Mouse (Mus musculus): ENCODE measurements around the gene Zfp866. TPM values are rescaled to one million over a fixed set of nuclear protein-coding genes. Genes with fewer than 3 reads are reported as not detected.

The Zfp866 gene
- polyA plus RNA-seq, 1 experiment from 2014 or later, result 42.7 TPM

Other genes starting within 250 kb of the Zfp866 start
- gene Zfp868, start 165.6 kb downstream of the Zfp866 start, polyA plus RNA-seq (2016; fragmentation: Nextera tagmentation; extraction: Ambion mirVana), result 37.9 and 40.2 TPM in 2 replicates
- 3.5 and 3.8 TPM in 2 replicates for gene Zfp964, start 136.7 kb downstream of the Zfp866 start, polyA plus RNA-seq (2016; fragmentation: Nextera tagmentation; extraction: Ambion mirVana)
- gene Zfp869, start 80.5 kb downstream of the Zfp866 start, polyA plus RNA-seq (2016; fragmentation: Nextera tagmentation; extraction: Ambion mirVana), result 28.5 and 31.6 TPM in 2 replicates
- gene Zfp963, start 41.2 kb downstream of the Zfp866 start, polyA plus RNA-seq (2016; fragmentation: Nextera tagmentation; extraction: Ambion mirVana), result 6.6 and 7.3 TPM in 2 replicates
- gene Gm20422, start 16.3 kb downstream of the Zfp866 start, polyA plus RNA-seq (2016; fragmentation: Nextera tagmentation; extraction: Ambion mirVana), result 1.2 TPM in 1 of 2 replicates, not detected in the other
- gene Atp13a1, start within 50 bp of the Zfp866 start, polyA plus RNA-seq (2016; fragmentation: Nextera tagmentation; extraction: Ambion mirVana), result 55.7 and 55.9 TPM in 2 replicates
- gene Gmip, start 17.5 kb upstream of the Zfp866 start, polyA plus RNA-seq (2016; fragmentation: Nextera tagmentation; extraction: Ambion mirVana), result 17.9 and 23.3 TPM in 2 replicates
- gene Lpar2, start 31.3 kb upstream of the Zfp866 start, polyA plus RNA-seq (2016; fragmentation: Nextera tagmentation; extraction: Ambion mirVana), result 0.57 and 0.70 TPM in 2 replicates
- 36.4 and 39.0 TPM in 2 replicates for gene Pbx4, start 41.3 kb upstream of the Zfp866 start, polyA plus RNA-seq (2016; fragmentation: Nextera tagmentation; extraction: Ambion mirVana)
- 1.2 and 1.5 TPM in 2 replicates for gene Cilp2, start 96.5 kb upstream of the Zfp866 start, polyA plus RNA-seq (2016; fragmentation: Nextera tagmentation; extraction: Ambion mirVana)
- 4.1 and 4.7 TPM in 2 replicates for gene Tssk6, start 111.0 kb upstream of the Zfp866 start, polyA plus RNA-seq (2016; fragmentation: Nextera tagmentation; extraction: Ambion mirVana)
- 160 and 167 TPM in 2 replicates for gene Ndufa13, start 111.4 kb upstream of the Zfp866 start, polyA plus RNA-seq (2016; fragmentation: Nextera tagmentation; extraction: Ambion mirVana)
- 10.1 and 12.4 TPM in 2 replicates for gene Yjefn3, start 111.5 kb upstream of the Zfp866 start, polyA plus RNA-seq (2016; fragmentation: Nextera tagmentation; extraction: Ambion mirVana)
- gene Gatad2a, start 205.2 kb upstream of the Zfp866 start, polyA plus RNA-seq (2016; fragmentation: Nextera tagmentation; extraction: Ambion mirVana), result 53.1 and 54.8 TPM in 2 replicates